Mouse (Mus musculus) 416B (cell line): ENCODE data around the gene Olfr99.
"Not testable (repeated sequence)": the region's sequence is repeated elsewhere in the genome, so short reads cannot be mapped to it uniquely, and the experiment has no call there.

Source experiments
- DNase-seq: peaks from one replicate; pipeline ENCODE4 v3.0.0; 2011; ENCODE audit warnings: low read depth

Gene Olfr99

DNA sequence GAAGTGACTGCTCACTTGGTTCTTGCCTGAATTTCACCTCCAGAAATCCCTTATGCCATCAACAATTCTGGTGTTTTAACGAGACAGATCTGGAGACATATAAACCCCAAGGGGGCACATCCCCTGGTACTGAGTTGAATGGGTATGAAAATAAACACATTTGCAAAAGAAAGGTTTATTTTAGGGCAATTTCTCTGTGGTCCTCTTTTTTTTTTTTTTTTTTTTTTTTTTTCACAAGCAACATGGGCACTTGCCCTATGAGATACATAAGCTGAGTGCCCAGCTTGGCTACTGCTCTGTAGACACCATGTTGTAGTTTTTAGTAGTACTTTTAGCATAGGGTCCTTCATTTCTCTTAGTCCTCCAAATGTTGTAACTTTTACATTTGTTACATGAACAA lies at the start of gene Olfr99:
Olfr99 (minus strand) TSS at position 101 of the 400 bp plus-strand sequence.
- no peak for DNase-seq

DNA sequence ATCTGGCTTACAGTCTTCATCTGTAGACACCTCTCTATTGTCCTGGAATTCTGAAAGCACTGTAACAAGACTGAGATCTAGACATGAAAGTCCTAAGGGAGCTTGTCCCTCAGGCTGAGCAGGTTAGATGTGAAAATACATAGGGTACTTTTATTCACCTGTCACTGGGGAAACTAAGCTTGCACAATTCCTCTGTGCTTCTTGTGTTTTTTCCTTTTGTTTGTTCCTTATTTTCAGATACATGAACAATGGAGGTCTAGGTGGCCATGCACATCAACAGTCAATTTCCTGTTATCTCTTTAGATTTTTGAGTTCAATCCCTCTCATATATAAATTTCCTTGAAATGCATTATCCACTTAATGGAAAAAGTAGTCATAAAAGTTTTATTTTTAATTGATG lies 33.7 kb upstream of the Olfr99 start, which contains the start of gene Olfr102:
Olfr102 (minus strand) TSS at position 101 of the 400 bp plus-strand sequence.
- DNase-seq = no peak

DNA sequence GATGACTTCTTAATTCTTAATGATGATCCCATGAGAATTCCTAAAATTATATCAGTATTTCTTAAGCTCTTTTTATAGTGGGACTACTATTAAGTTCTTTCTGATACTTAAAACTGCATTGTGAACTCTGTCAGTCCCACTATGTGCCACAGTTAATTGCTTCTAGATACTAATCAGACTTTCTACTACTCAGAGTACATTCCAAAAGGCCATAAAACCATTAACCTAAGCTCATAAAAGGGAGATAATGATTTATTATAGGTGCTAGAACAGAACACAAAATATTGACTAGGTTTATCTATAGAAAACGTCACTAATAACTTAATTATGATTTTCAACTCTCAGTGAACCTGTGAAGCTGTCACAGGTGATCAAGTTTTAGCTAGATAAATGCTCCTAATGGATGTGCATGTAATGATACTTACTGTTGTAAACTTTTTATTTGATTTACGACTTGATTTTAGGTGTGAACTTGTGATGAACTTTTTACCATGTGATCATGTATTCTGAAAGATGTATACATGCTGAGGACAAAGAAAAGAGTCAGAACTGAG lies 27.0 kb upstream of the Olfr99 start:
- no peak for DNase-seq

DNA sequence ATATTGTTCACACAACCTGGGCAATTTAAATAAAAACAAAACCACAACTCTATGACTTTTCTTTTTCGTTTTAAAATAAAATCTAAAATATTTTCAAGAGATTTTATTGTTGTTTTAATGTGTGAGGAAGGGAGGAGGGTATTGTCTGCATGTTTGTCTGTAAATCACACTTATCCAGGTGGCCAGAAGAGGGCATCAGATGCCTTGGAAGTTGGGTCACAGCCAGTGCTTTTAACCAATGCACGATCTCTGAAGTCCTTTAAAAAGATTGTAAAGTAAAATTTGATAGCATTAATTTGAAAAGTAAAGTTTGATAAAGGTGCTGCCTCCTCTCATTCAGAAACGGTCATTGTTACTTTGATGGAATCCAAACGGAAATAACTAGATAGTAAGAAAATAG lies 25.2 kb upstream of the Olfr99 start:
- peak; percentile 8 for DNase-seq

DNA sequence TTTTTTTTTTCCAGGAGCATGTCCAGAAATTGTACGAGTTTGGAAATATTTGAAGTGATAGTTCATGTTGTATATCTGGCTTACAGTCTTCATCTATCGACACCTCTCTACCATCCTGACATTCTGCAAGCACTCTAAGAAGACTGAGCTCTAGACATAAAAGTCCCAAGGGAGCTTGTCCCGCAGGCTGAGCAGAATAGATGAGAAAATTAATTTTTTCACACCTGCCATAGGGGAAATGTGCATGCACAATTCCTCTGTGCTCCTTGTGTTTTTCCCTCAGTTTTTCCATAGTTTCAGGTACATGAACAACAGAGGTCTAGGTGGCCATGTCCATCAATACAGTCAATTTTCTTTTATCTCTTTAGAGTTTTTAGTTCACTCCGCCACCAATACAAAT lies 21.0 kb upstream of the Olfr99 start, which contains the start of gene Olfr101:
Olfr101 (minus strand) TSS at position 101 of the 400 bp plus-strand sequence.
- DNase-seq = no peak

DNA sequence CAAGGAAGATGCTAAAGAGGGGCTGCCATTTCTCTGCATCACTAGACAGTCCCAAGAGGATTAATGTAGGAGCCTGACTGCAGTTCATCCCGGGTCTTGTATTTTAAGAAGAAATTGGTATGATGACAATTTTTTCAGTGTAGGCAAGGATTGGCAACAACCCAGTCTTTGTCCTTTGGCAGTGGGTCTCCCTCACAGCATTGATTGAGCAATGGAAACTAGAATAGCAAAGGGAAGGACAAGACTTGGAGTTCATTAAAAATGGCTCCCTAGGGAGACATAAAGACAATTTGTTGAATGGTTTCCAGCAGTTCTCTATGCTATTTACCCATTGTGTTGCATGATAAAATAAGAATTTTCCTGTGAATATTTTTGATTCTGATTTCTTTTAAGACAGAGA lies 2.9 kb downstream of the Olfr99 start:
- DNase-seq = no peak

DNA sequence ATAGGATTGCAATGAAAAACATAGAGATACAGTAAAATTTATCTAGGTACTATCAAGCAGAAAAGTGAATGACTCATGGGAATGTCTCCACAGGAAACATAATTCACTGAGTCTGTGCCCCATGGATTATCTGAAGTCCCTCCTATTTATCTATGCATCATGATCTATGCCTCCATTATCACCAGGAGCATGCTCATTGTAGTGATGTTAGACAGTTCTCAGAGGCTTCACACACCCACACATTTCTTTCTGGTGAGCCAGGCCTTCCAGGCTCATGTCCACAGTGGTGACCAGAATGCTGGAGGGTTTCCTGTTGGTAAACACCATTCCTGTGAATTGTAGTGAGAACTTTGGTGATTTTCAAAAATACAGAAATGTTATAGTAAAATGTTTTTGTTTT lies 6.7 kb downstream of the Olfr99 start:
- no peak for DNase-seq

DNA sequence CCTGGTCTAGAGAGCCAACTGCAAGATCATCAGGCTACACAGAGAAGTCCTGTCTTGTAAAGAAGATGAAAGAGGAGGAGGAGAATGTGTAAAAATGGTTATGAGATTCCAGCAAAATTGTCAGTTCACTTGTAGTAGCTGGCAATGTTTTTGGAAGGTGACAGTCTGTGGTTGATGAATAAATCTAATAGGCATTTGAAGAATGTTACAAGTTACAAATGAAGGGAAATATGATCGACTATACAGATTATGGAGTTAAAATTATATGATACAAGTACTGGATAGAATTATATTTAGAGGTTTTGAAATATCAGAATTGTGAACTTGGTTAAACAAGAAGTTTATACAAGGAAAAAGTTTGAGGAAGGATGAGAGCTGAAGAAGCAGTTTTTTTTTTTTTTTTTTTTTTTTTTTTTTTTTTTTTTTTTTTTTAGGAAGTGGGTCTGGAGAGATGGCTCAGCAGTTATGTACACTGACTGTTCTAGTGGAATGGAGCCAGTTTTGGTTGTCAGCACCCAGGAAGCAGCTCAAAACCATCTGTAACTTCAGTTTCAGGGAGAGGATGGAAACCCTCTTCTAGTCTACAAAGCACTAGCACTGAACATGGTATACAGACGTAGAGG lies 7.5 kb downstream of the Olfr99 start:
- no peak for DNase-seq

DNA sequence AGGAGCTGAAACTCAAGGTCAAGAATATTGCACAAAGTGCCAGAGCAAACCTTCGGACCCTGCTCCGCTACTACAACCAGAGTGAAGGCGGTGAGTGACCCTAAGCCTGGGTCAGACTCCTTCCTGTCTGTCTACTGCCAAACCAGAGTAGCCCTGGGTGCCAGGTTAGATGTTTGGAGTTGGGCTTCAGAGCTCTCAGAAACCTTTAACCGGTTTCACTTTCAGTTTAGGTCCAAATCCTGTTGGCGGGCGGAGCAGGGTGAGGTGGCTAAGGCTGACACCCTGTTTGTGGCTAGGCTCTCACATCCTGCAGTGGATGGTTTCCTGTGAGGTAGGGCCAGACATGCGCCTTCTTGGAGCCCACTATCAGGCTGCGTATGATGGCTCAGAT lies 12.6 kb downstream of the Olfr99 start:
- DNase-seq = peak; percentile 91

DNA sequence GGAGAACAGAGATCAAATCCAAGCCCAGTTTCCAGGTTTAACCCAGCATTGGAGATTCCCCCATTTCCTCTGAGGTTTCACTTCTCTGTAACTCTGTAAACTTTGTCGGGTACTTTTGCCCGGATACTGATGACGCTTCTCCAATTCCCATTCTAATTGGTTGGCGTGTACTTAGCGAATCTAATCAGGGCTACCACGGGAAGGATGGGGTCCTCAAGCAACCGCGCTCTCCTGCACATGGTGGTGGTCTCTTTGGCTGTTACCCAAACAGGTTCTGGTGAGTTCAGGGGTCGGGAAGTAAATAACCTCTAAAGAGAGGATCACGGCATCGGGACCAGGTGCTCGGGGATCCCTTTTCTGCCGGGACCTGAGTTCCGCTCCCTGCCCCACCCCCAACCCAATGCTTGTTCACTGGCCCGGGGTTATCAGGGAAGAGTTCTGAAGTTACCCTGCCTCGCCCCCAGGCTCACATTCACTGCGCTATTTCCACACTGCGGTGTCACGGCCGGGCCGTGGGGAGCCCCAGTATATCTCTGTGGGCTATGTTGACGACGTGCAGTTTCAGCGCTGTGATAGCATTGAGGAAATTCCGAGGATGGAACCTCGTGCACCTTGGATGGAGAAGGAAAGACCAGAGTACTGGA lies 13.1 kb downstream of the Olfr99 start, which contains the start of gene H2-M3:
H2-M3 (plus strand) TSS at position 163 of the 644 bp plus-strand sequence.
- DNase-seq = peak; percentile 92

DNA sequence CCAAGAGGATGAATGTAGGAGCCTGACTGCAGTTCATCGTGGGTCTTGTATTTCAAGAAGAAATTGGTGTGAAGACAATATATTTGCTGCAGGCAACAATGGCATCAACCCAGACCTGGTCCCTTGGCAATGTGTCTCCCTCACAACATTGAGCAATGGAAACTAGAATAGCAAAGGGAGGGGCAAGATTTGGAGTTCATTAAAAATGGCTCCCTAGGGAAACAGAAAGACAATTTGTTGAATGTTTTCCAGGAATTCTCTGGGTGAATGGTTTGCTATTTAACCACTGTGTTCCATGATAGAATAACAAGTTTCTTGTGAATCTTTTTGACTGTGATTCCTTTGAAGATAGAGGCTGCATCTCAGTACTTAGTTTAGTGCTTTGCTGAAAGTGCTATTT lies 19.6 kb downstream of the Olfr99 start, which contains the start of gene Olfr98:
Olfr98 (minus strand) TSS at position 124 of the 400 bp plus-strand sequence.
- no peak for DNase-seq

DNA sequence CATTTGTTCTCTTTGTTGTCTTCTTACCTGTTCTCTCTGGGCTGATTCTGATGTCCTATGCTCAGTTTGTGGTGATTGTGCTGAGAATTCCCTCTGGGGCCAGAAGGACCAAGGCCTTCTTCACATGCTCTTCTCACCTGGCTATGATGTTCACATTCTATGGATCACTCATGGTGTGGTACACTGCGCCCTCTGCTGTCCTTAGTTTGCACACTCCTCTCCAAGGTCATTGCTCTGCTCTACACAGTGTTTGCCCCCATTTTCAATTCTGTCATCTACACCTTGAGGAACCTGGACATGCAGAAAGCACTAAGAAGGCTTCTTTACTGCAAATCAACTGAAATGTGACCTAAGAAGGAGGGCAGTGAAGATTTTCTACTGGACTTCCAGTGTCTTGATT lies 32.7 kb downstream of the Olfr99 start:
- peak; percentile 46 for DNase-seq

DNA sequence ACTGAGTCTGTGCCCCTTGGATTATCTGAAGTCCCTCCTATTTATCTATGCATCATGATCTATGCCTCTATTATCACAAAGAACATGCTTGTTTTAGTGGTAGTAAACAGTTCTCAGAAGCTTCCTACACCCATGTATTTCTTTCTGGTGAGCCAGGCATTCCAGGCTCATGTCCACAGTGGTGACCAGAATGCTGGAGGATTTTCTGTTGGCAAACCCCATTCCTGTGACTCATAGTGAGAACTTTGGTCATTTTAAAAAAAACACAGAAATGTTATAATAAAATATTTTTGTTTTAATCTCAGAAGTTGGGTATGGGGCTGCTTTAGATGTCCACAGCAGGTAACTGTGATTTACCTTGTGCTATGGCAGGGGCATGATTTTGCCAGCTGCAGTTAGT lies 33.8 kb downstream of the Olfr99 start:
- DNase-seq = no peak

DNA sequence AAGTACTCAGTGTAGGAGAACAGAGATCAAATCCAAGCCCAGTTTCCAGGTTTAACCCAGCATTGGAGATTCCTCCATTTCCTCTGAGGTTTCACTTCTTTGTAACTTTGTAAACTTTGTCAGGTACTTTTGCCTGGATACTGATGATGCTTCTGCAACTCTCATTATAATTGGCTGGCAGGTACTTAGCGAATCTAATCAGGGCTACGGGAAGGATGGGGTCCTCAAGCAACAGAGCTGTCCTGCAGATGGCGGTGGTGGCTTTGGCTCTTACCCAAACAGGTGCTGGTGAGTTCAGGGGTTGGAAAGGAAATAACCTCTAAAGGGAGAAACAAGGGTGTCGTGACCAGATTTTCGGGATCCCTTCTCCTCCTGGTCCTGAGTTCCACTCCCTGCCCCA lies 36.5 kb downstream of the Olfr99 start:
- peak; percentile 55 for DNase-seq

DNA sequence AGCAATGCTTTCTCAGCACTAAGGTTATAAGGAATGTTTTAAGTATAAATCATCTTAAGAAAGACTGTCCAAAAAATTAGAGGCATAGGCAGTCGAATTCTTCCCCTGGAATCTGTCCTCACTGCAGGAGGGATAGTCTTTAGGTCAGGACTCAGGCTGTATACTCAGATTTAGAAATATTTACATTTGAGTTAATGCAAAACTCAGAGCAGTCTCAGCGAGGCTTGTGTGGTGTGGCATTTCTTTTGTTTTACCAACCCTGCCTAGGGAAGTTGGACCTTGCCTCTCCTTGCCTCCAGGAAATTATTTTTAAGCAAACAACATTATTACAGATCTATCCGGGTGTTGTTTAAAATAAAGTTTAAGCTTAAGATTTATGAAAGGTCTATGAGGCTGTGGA lies 41.1 kb downstream of the Olfr99 start:
- no peak for DNase-seq

DNA sequence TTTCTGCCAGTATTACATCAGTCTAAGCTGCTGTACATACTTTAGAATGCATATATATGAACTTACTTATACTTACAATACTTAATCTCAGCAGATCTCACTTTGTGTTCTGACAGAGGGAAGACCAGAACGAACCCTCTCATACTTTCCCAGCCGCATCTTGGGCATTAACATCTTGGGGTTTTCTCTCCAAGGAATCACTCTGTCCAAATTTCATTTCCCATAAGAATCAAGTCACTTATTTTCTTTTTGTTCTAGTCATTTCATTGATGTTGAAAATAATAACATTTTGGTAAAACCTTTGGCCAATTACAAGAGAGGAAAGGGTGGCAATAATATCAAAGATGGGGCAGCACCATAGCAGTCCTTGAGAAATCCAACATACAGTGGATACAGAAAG lies 46.0 kb downstream of the Olfr99 start, which contains the start of gene Olfr97:
Olfr97 (minus strand) TSS at position 101 of the 400 bp plus-strand sequence.
- not testable (repeated sequence) for DNase-seq
